In genomic region chr5:65538121-65538520, GRCm38 (mm10) we compare ENCODE assay signal across 8 mouse cellular contexts. TPM values are rescaled to one million over a fixed set of nuclear protein-coding genes. Genes with fewer than 3 reads are reported as not detected.
DNase-seq lines count a peak whose midpoint lies in the region; ATAC-seq and TF ChIP-seq lines count a peak whose summit lies in the region.

No protein-coding gene starts in this region.

- peak overlapping the region; percentile 100 for H3K27ac ChIP-seq in heart, embryonic 12.5 days (ENCODE audit: poor library complexity, severe bottlenecking)
- peak overlapping the region; percentile 99 for H3K27ac ChIP-seq in heart, postnatal 0 days (ENCODE audit: low read depth)
- H3K27ac ChIP-seq in midbrain, embryonic 11.5 days (ENCODE audit: low read depth, low read length), result peak overlapping the region; percentile 95

- H3K9ac ChIP-seq in heart, embryonic 12.5 days, result peak overlapping the region; percentile 98
- H3K9ac ChIP-seq in heart, postnatal 0 days (replicated peaks; ENCODE audit: low read depth, low read length), result peak overlapping the region; percentile 88
- H3K9ac ChIP-seq in midbrain, embryonic 11.5 days (ENCODE audit: low read length), result peak overlapping the region; percentile 89

- H3K36me3 ChIP-seq in heart, embryonic 12.5 days, result no peaks in the 10 kb centered on the region
- no peaks in the 10 kb centered on the region for H3K36me3 ChIP-seq in heart, postnatal 0 days (replicated peaks; ENCODE audit: control insufficient read depth, insufficient read depth, low read length)
- H3K36me3 ChIP-seq in midbrain, embryonic 11.5 days (ENCODE audit: control insufficient read depth, insufficient read depth, low read length), result no peaks in the 10 kb centered on the region

- no peaks in the 10 kb centered on the region for H3K27me3 ChIP-seq in heart, embryonic 12.5 days (replicated peaks)
- no peaks in the 10 kb centered on the region for H3K27me3 ChIP-seq in heart, postnatal 0 days (ENCODE audit: control insufficient read depth, insufficient read depth, low read length)
- H3K27me3 ChIP-seq in midbrain, embryonic 11.5 days (ENCODE audit: control insufficient read depth, insufficient read depth, low read length), result no peaks in the 10 kb centered on the region

- no peak for TF ChIP-seq CTCF in heart, postnatal 0 days (IDR thresholded peaks at IDR 0.05; ENCODE audit: low read depth)

- peak overlapping the region; percentile 92 for H3K4me3 ChIP-seq in heart, embryonic 12.5 days
- peak overlapping the region; percentile 85 for H3K4me3 ChIP-seq in heart, postnatal 0 days (ENCODE audit: low read depth, low read length)
- H3K4me3 ChIP-seq in midbrain, embryonic 11.5 days (ENCODE audit: low read depth, low read length), result peak overlapping the region; percentile 65

- no peak for DNase-seq in heart, adult 9 months (ENCODE audit: low spot score in 2 of 2)
- peak; percentile 21 for DNase-seq in MN1 (ENCODE audit: low spot score)
- DNase-seq in heart, postnatal 0 days (ENCODE audit: low spot score), result no peak
- peak; percentile 83 for DNase-seq in midbrain, embryonic 11.5 days (ENCODE audit: low spot score, missing footprints)
- no peak for DNase-seq in cerebellum, postnatal 36 days
- no peak for DNase-seq in cerebellum, postnatal 25 days
- no peak for DNase-seq in thymus, postnatal 4 days

- TF ChIP-seq EP300 in heart, postnatal 0 days (IDR thresholded peaks at IDR 0.05; ENCODE audit: low read depth), result no peak

- no peaks in the 10 kb centered on the region for H3K9me3 ChIP-seq in heart, embryonic 12.5 days (replicated peaks)
- no peaks in the 10 kb centered on the region for H3K9me3 ChIP-seq in heart, postnatal 0 days (replicated peaks; ENCODE audit: control insufficient read depth, low read length)
- no peaks in the 10 kb centered on the region for H3K9me3 ChIP-seq in midbrain, embryonic 11.5 days (ENCODE audit: control insufficient read depth, low read length)

- WGBS in heart, embryonic 12.5 days, result 2% methylated on average over 4 of the region's 4 CpGs
- under 1% methylated on average over 4 of the region's 4 CpGs for WGBS in heart, postnatal 0 days
- WGBS in midbrain, embryonic 11.5 days, result under 1% methylated on average over 4 of the region's 4 CpGs

- H3K4me2 ChIP-seq in heart, embryonic 12.5 days, result peak overlapping the region; percentile 66
- H3K4me2 ChIP-seq in heart, postnatal 0 days (ENCODE audit: low read depth, low read length), result peak overlapping the region; percentile 77
- peak overlapping the region; percentile 72 for H3K4me2 ChIP-seq in midbrain, embryonic 11.5 days

- ATAC-seq in heart, embryonic 12.5 days (ENCODE audit: insufficient number of reproducible peaks, low FRiP score), result no peak
- ATAC-seq in heart, postnatal 0 days (ENCODE audit: insufficient read depth, low read depth), result no peak
- no peak for ATAC-seq in midbrain, embryonic 11.5 days (ENCODE audit: low FRiP score)

- peaks cover 8% of the 10 kb centered on the region; the same call in 1 of the 2 replicates for H3K4me1 ChIP-seq in heart, embryonic 12.5 days (replicated peaks)
- H3K4me1 ChIP-seq in heart, postnatal 0 days (ENCODE audit: control insufficient read depth, insufficient read depth), result peaks cover 15% of the 10 kb centered on the region
- peaks cover 12% of the 10 kb centered on the region for H3K4me1 ChIP-seq in midbrain, embryonic 11.5 days (ENCODE audit: control insufficient read depth, insufficient read depth, low read length)

RNA-seq across cellular contexts. Expression of gene Ube2k, which starts 1.1 kb away (rescaled TPM):
- polyA plus RNA-seq in heart, embryonic 12.5 days (2016; fragmentation: Nextera tagmentation; extraction: Ambion mirVana), result 142 and 152 TPM in 2 replicates
- total RNA-seq in heart, postnatal 0 days (2014; rRNA removed; ENCODE audit: low replicate concordance), result 19.5 and 21.2 TPM in 2 replicates
- polyA plus RNA-seq in heart, postnatal 0 days (2015; fragmentation: Nextera tagmentation; extraction: Ambion mirVana), result 125 and 132 TPM in 2 replicates
- 143 and 148 TPM in 2 replicates for polyA plus RNA-seq in midbrain, embryonic 11.5 days (2014; fragmentation: Nextera tagmentation; extraction: Ambion mirVana)

RNA-seq across cellular contexts. Expression of gene Smim14, which starts 1.1 kb away (rescaled TPM):
- 124 and 138 TPM in 2 replicates for polyA plus RNA-seq in heart, embryonic 12.5 days (2016; fragmentation: Nextera tagmentation; extraction: Ambion mirVana)
- 122 and 156 TPM in 2 replicates for total RNA-seq in heart, postnatal 0 days (2014; rRNA removed; ENCODE audit: low replicate concordance)
- polyA plus RNA-seq in heart, postnatal 0 days (2015; fragmentation: Nextera tagmentation; extraction: Ambion mirVana), result 190 and 200 TPM in 2 replicates
- 82.9 and 85.1 TPM in 2 replicates for polyA plus RNA-seq in midbrain, embryonic 11.5 days (2014; fragmentation: Nextera tagmentation; extraction: Ambion mirVana)

RNA-seq across cellular contexts. Expression of gene Gm43552, which starts 45.5 kb away (rescaled TPM):
- polyA plus RNA-seq in heart, embryonic 12.5 days (2016; fragmentation: Nextera tagmentation; extraction: Ambion mirVana), result not detected in 2 replicates
- not detected in 2 replicates for total RNA-seq in heart, postnatal 0 days (2014; rRNA removed; ENCODE audit: low replicate concordance)
- not detected in 2 replicates for polyA plus RNA-seq in heart, postnatal 0 days (2015; fragmentation: Nextera tagmentation; extraction: Ambion mirVana)
- polyA plus RNA-seq in midbrain, embryonic 11.5 days (2014; fragmentation: Nextera tagmentation; extraction: Ambion mirVana), result not detected in 2 replicates

Comparison
In these comparisons a context has a peak if more than half of its experiments do, and no peak if none do; other contexts are left out.
1. DNase-seq: peak in MN1 (single experiment) and midbrain, embryonic 11.5 days (single experiment); none in heart, adult 9 months (0 of 2), heart, postnatal 0 days (single experiment), cerebellum, postnatal 36 days (0 of 2), cerebellum, postnatal 25 days (0 of 2) and thymus, postnatal 4 days (single experiment).
2. Peak in every context shown above with its lines, with median percentiles within 50 percentile points of each other: H3K27ac ChIP-seq, H3K4me2 ChIP-seq, H3K4me3 ChIP-seq and H3K9ac ChIP-seq.